Mouse (Mus musculus): ENCODE measurements around the gene Rab3c.

Rab3c gene

DNA sequence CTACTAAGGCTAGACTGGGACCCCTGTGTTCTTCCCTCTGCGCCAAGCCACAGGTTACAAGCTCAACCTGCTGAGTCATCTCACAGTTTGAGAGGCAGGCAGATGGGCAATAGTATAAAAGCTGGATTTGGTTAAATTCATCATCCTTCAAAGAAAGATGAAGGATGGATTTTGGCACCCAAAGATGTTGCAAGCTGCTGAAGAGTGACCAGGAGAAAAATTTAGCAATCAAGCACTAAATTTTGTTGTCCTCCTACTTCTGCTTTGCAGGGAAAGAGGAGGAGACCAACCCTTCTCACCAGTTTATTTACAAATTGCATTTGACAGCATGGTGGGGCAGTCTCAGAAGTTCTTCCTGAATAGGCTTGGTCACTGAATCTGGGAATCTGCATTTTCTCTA, 90.8 kb downstream of the Rab3c start:
- no peak for DNase-seq (ENCODE audit: low read depth, low spot score)

DNA sequence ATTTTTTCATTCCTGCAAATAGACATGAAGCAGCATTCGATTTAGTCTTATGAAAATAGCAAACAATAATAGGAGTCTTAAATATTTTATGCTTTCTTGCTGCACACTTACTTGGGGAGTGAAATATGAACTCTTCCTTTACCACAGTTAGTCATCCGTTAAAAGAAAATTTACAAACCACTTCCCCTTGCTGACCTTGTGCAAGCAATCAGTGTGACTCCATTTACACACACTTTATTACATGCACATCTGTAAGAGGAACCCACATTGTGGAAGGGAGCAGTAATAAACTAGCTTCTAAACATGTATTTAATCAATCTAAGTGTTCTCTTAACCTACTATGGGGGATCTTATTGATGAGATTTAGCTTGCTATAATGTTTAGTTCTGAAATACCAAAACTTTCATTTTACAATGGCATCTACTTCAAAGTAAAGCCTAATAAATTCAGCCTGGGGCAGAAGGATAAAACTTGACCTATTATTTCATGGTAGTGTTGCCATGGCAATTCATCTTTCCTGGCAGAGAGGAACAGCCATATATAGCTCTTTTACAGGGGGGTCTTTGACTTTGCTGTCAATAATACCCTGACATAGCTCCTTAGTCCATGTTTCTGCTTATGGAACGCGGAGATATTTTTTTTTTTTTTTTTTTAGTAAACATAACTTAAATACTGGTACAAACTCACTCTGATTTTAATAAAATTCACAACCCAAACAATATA, 95.7 kb downstream of the Rab3c start:
- DNase-seq (ENCODE audit: low read depth, low spot score), result no peak

DNA sequence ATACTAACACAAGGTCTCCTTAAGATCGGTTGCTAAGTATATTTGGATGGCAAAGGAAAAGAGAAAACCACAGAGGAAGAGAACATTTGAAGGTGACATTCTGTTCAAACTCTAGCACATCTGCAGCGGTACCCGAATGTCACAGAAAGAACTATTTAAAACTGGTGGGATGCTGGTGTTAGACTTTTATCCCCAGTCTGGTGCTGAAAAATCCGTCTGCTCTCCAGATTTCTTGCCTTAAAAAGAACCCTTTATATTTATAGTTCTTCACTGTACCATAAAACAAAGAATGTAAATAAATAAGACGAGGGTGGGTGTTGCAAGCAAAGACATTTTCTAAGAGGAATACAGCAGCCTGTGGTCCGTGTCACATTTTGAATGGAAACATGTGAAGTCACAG, 105.1 kb downstream of the Rab3c start:
- no peak for DNase-seq (ENCODE audit: low read depth, low spot score)

DNA sequence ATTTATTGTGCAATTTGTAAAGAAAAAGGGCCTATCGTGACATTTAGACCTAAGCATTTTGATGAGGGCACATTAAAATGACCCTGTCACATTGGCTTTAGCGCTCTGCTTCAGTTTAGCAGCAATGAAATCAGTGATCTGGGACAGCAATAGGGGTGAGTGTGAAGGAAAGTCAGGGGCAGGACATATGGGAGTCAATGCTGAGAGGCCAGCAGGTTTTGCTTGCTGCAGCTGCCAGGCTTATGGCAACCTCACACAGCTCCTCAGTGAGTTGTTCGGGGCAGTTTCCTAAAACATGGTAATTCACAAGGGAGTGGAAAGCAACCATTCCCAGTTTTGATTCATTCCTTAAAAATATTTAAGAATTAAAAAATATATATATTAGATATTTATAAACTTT, 111.1 kb downstream of the Rab3c start:
- no peak for DNase-seq (ENCODE audit: low read depth, low spot score)

DNA sequence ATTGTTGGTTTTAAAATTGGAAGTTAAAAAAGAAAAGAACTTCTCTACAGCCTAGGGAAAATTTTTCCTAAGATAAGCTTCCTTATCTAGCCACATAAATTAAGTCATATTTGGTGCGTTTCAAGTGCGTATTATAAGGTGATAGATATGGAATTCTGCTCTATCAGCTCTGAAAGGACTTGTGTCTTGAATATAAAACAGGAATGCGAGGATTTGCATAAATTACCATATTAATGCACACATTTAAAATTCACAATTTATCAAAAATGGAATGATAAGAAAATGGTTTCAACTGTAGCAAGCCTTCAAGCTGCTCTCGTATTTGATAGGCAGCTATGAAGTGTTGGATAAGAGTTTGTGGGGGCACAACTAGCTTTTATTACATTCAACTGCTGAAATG, 111.6 kb downstream of the Rab3c start:
- no peak for DNase-seq (ENCODE audit: low read depth, low spot score)

DNA sequence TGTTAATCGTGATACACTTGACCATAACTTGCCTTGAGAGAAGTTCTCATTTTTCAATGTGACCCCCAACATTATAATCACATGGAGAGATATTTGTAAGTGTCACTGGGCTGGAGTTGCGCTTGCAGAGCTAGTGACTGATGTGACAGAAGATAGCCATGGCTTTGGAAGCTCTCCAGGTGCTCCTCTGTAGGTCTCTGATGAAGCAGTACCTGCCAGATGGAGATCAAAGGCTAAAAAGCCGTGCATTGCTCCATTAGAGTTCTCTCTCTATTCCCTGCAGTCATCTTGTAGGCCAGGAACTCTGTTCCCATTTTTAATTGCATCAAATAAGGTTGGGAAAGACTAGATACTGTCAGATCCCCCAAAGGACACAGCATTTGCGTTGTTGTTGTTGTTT, 112.2 kb downstream of the Rab3c start:
- no peak for DNase-seq (ENCODE audit: low read depth, low spot score)

DNA sequence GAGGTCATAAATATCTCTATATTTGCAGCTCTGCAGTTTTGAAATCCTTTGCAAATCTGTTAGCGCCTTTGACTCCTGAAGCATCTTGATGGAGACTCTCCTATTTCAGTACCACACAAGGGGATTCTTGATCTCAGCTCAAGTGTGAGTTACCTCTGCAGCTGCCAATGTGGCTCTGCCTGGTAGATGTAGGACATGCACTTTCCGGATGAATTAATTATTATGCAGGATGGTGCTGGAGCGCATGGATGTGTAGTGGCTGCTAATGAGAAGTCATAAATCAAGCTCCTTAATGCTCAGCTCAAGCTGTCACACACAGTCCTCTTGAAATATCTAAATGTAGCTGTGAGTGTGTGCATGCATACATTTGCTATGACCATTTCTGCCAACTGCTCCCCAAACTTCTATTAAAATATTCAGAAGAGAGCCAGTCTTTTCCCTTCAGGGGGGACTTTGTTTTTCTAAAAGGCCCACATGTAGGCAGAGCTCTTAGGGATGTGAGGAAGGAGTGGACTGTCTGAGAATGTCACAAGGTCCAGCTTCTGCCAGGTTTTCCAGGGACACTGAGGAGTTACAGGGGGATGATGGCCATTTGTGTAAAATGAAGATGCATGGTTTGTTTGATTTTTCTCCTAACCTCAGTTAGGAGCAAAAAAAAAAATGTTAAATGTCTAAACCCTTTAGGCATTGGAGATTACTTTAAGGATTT, 114.0 kb downstream of the Rab3c start:
- DNase-seq (ENCODE audit: low read depth, low spot score), result no peak

DNA sequence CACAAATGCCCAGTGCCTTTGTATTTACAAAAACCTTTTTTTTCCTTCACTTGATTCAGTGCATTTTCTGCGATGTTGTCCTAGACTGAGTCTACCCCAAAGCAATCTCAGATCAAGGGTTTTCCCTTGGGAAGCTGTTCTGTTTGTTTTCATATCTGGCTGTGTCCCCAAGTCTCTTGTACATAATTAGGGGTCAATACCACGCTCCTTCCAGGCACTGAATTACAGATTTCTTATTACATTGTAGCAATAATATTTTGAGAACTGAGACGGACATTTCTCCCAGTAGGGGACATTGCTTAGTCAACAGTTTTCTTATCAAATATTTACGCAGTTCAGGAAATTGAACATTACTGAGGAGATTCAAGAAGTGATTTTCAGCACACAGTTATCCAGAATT, 120.8 kb downstream of the Rab3c start:
- DNase-seq (ENCODE audit: low read depth, low spot score), result no peak

DNA sequence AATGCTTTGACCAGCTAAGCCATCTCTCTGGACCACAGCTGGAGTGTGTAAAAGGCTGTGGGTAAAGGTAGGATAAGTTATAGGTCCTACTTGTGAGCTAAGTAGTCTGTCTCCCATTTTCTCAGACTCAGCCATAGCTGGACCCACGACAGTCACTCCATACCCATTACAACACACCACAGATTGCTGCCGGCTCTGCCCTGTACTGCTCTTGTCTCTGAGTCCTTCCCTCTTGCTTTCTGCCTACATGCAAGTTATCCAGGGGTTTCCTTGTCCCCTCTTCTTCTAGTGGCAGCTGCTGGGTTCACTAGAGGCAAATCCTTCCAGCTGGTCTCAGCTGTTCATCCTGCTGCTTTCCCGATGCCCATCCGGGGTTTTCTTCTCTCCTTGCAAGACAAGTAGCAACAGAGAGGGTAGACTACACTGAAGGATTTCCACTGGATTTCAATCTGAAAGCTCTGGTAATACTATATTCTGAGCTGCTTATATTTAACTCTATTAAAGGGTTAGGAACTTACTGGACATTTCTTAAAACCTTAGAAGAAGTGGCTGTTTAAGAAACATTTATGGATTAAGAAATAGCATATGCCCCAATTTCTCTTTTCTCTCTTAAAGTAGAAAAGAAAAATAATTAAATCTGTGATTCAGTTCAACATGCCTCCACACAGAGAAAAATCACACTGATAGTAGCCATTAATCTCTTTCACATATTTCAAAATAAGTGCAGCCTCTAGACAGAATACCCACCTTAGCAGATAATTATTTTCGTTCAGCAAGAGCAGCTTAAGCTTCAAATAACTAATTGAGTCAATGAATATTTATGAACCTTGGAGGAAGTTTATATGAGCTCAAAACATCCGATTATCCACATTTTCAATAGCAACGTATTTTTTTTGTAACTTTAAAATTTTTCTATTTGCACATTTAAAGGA, 121.9 kb downstream of the Rab3c start:
- DNase-seq (ENCODE audit: low read depth, low spot score), result no peak

DNA sequence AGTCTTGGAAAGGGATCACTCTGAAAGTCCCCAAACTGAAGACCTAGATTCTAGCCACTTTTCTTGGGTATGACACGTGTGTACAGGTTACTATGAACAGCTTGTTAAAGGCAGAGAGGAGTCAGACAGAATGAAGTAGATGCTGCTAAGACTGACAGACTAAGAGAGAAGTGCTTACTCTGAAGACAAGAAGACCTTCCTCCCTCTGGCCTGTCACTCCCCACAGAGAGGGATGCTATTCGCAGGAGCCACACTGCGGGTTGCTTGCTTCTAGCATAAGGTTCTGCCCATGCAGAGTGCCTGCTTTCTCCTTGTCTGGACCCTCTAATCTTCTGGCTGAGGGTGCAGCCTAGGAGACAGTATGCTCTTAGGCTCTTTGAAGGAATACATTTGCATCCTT, 135.3 kb downstream of the Rab3c start:
- DNase-seq (ENCODE audit: low read depth, low spot score), result no peak

DNA sequence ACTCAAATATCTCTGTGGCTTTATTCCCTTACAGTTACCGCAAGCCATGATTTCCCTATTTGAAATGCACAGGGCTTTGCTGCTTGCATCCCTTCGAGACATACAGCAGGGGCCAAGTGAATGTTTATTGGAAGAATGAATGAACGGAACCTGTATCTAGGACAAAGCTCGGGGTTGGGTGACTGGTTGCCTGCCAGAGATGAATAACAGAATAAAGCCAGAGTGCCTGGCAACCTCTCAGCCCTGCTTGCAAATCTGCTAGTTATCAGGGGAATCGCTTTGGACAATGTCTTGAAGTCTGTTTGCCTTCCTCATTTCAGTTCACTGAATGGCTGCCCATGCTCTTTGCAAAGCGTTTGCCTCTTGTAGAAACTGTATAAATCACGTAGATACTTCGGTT, 135.8 kb downstream of the Rab3c start:
- DNase-seq (ENCODE audit: low read depth, low spot score), result no peak

DNA sequence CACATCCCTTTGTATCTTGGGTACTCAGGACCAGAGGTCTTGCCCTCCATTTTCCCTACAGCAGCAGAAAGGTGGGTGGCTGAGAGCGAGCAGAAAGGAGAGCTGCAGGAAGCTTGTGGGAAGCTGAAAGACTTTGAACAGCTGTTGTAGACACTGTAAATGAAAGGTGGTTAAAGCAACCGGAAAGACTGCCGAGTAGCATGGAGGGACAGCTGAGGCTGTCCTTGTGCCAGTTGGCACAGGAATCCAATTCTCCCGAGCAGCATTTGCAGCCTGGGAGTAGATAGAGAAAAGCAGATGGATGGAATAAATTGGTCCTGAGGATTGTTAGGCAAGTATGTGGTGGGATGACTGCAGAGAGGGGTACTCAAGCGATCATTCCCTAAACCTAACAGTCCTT, 141.5 kb downstream of the Rab3c start:
- DNase-seq (ENCODE audit: low read depth, low spot score), result no peak

DNA sequence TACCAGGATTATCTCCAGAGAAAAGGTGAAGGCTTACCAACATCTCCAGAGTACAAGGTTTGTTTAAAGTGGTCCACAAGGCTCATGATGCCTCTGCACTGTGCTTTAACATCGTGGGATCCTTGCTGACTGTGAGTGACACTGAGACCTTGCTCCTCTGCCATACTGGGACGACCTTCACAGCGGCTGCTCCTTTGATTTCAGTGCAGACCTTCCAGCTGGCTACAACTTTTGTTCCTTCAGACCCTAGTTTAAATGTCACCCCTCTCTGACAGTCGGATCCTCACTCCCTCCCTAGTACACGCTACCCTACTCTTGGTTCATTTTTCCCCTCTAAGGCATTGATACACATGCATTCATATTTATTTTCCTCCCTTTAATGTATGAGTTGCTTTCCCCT, 142.2 kb downstream of the Rab3c start:
- no peak for DNase-seq (ENCODE audit: low read depth, low spot score)

DNA sequence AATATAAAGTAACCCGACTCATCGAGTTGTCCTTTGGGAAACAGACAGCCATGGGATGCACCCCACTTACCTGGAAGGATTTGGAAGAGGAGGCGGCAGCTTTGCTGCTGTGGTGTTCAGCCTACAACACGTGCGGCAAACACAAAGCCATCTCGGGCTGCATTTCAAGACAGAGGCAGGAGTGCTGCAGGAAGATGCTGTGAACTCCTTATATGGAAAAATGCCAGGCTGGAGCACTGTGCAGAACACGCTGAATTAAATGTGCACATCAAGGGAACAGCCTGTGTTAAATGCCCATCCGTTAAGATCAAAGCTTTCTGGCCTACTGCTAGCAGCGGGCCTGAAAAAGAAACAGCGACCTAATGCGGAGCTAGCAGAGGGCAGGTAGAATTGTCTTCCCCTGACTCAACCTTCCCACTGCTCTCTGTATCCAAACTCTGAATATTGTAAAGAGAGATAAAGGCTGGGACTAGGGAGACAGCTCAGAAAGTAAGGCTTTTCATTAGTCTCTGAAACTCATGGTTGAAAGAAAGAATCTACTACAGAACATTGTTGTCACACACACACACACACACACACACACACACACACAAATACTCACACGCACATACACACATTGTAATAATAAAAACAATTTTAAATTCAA, 153.1 kb downstream of the Rab3c start:
- DNase-seq (ENCODE audit: low read depth, low spot score), result peak; percentile 13

DNA sequence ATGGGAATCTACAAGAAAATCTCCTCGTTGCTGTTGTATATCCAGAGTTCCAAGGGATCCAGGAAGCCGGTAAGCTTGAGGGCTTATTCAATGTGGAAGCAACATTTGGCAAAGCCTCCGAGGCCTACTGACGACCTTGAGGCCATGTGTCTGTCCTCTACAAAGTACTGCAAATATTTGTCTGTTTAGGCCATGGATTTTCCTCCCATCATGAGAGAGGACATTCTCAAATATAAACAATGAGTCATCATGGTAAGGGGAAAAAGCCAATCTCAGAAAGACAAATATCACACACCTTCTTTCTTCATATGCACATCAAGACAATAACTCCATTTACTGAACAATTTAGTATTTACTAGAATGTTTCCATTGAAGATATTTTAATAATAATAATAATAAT, 158.0 kb downstream of the Rab3c start:
- no peak for DNase-seq (ENCODE audit: low read depth, low spot score)

DNA sequence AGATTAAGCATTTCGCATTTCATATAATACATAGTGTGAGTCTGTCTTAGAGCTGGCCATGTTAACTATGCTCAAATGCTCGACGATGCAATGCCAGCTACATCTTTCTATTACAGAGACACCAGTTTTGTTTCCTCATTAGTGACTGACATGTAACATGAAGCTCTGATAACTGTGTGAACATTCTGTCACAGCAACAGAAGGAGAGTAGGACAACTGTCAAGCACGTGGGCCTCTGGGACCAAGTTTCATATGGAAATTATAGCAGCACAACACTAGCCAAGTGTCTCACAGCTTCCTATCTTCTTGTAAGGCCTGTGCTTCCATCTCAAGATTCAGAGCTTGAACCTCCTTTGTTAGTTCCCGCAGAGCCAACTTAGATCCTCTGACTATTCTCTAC, 163.9 kb downstream of the Rab3c start:
- DNase-seq (ENCODE audit: low read depth, low spot score), result no peak

DNA sequence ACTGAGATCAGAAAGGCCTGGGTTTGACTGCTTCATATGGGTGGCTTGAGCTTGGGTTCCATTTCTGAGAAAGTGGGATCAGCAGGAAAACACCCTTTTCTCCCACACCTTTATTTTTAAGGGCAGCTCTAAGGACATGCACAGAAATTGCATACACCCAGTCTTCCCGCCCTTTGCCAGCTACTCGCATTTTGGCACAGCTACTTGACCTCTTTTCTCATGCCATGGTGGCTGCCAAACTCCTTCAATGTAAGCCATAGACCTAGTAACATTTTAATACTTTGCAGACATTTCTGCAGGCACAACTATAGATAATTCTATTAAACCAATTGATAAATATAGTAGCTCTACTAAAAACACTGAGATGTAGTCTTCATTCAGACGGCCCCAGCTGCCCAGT, 164.5 kb downstream of the Rab3c start:
- no peak for DNase-seq (ENCODE audit: low read depth, low spot score)

DNA sequence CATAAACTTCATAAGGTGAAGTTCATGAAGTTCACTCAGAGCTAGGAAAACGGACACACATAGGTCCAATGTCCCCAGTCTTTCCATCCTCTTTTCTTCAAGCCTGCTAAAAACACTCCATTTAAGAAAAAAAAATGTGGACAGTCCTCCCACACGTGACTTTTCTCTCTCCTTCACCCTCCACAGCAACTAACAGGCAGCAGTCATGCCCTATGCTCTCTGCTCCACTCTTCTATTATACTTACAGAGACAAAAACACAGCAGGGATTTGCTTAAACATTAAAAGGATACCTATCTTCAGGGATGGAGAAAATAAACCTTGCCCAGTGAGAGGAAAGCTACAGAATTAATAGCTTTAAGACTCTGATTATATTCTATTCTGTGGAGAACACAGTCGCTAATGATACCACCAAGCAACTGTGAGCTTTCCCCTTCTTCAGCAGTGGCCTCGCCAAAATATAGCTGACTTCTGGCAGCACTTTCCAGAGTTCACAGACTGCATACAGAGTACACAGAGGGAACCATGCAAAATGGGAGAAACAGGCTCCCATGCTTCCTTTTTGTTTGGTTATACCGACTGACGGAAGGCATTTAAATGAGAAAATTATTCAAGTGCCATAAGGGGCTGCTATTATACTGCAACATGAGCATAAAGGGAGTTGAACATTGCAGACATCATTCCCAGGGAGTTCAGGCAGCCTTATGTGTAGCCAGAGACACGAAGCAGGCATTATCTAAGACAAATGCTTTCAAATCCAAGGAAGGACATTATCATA, 165.7 kb downstream of the Rab3c start:
- no peak for DNase-seq (ENCODE audit: low read depth, low spot score)

DNA sequence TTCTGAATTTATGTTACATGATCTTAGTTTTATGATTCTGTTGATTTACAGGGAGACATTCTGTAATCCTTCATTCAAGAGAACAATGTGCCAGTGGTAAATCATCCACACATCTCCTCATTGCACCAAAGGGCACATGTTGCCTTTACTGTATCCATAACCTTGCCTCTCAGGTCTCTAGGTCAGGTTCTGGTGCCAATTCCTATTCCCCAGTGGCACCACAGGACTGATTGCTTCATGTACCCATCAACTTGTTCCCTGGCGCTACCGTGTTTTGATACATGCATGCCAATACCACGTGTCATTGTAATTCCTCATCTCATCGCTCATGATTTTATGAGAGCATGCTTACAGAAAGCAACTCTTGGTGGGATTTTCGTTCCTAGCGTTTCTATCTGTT, 167.1 kb downstream of the Rab3c start:
- no peak for DNase-seq (ENCODE audit: low read depth, low spot score)

DNA sequence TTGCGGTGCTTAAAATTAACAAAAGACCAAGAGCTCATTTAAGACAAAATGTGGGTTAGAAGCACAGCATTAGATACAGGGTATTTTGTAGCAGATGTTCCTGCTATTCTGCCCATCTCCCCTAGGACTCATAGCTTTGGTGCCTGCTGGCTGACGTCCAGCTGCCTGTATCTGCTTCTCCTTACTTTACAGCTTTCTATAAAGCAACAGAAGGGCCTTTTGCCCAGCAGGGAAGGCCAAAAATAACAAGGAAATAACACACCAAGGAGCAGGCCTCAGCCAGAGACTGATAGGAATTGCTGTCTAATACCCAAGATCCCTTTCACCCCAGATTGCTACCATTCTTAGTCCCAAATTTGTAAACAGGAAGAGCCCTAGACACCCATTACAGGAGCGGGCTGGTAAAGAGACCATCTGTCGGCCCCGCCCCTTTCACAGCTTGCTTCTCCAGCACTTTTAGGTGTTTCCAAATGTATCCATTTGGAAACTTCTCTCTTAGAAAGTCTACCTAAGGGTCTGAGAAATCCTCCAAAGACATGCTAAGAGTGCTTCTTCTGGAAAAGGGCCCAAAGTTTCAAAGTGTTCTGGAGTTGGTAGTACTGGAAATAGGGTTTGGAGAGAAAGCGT, 183.3 kb downstream of the Rab3c start:
- DNase-seq (ENCODE audit: low read depth, low spot score), result no peak

DNA sequence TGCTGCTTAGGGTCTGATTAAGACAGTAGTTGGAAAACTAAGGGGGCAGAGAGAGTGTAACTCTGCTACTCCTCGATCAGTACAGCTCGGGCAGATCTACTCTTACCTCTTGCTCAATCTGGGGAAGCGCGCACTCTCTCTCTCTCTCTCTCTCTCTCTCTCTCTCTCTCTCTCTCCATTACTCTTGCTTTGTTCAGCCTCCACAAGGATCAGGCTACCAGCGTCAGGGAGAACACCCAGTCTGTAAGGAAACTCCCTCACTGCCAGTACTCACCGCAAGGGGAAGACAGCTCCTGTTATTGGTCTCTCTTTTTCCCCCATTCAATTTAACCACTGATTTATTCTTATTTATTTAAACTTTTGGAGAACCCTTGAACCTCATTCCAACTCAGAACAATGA, 185.8 kb downstream of the Rab3c start:
- DNase-seq (ENCODE audit: low read depth, low spot score), result no peak
